Mouse (Mus musculus) small intestine, adult 2 months (tissue): Measurements from ENCODE around the gene Ablim1.

Experiments used
- CTCF ChIP-seq: fragments of 200-500 bp; IDR thresholded peaks from 2 replicates; pipeline ENCODE4 v1.5.1; 2012; ENCODE audit warnings: low read depth, mild to moderate bottlenecking, control low read depth, inconsistent platforms, low read length, moderate library complexity, mixed read lengths; ENCODE audit not compliant: insufficient replicate concordance, insufficient read length; ENCODE audit errors: extremely low read depth
- POLR2A ChIP-seq: fragments of 200-500 bp; IDR thresholded peaks from 2 replicates; pipeline ENCODE4 v1.6.1; 2012; ENCODE audit warnings: low read depth, mild to moderate bottlenecking, control low read depth, inconsistent platforms, low read length, moderate library complexity

DNA sequence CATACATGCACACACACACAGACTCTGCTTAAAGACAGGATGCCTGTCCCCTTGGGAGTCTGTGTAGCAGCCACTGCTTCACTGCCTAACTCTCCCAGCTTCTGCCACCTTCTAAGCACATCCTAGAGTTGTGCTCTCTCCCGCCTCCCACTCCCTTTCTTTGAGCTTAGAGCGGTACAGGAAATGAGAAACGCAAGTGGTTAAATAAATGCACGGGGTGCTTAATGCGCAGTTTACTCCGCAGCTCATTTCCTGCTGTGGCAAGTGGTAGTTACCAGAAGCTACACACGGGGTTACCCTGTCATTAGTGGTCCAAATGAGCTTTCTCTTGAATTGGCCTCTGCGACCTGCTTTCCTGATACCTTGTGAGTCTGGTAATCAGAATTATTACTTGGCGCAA lies 134.4 kb downstream of the Ablim1 start:
- TF ChIP-seq POLR2A = no peak
- TF ChIP-seq CTCF = no peak
